ENCODE assay signal across 7 mouse cellular contexts in genomic region chr7:79052521-79053382, GRCm38 (mm10). TPM values are rescaled to one million over a fixed set of nuclear protein-coding genes. Genes with fewer than 3 reads are reported as not detected.
A peak's percentile ranks its signal among the peaks of the same experiment; 100 is the strongest.
DNase-seq lines count a peak whose midpoint lies in the region; ATAC-seq and TF ChIP-seq lines count a peak whose summit lies in the region.

No protein-coding gene starts in this region.

- no peak overlapping the region for H3K27ac ChIP-seq in lung, embryonic 15.5 days
- no peak overlapping the region for H3K27ac ChIP-seq in cortical plate, adult 2 months (ENCODE audit: insufficient read depth, low read length)
- no peak overlapping the region for H3K27ac ChIP-seq in hindbrain, embryonic 11.5 days (ENCODE audit: low read depth, low read length)
- no peak overlapping the region for H3K27ac ChIP-seq in neural tube, embryonic 13.5 days (replicated peaks)

- ATAC-seq in lung, embryonic 15.5 days (ENCODE audit: borderline replicate concordance, extremely low read depth, low FRiP score, low TSS enrichment), result no peak
- peak; percentile 57; the same call in 1 of the 2 replicates for ATAC-seq in hindbrain, embryonic 11.5 days (ENCODE audit: low FRiP score)
- ATAC-seq in neural tube, embryonic 13.5 days (ENCODE audit: low read depth), result peak; percentile 56; the same call in 1 of the 2 replicates

- H3K4me2 ChIP-seq in lung, embryonic 15.5 days, result peak overlapping the region; percentile 75
- peak overlapping the region; percentile 97 for H3K4me2 ChIP-seq in hindbrain, embryonic 11.5 days (replicated peaks; ENCODE audit: low read depth, low read length)
- peak overlapping the region; percentile 93 for H3K4me2 ChIP-seq in neural tube, embryonic 13.5 days

- TF ChIP-seq CTCF in cortical plate, adult 2 months (IDR thresholded peaks at IDR 0.05; ENCODE audit: extremely low read depth, insufficient read depth, low read length), result no peak

- no peak for DNase-seq in lung, postnatal 36 days
- DNase-seq in hindbrain, embryonic 11.5 days (ENCODE audit: low spot score), result peak; percentile 51
- DNase-seq in MN1 (ENCODE audit: low spot score), result no peak
- DNase-seq in gastrocnemius, postnatal 10 days, result no peak

- no peaks in the 10 kb centered on the region for H3K36me3 ChIP-seq in lung, embryonic 15.5 days
- no peaks in the 10 kb centered on the region for H3K36me3 ChIP-seq in hindbrain, embryonic 11.5 days (ENCODE audit: control insufficient read depth, insufficient read depth, low read length)
- no peaks in the 10 kb centered on the region for H3K36me3 ChIP-seq in neural tube, embryonic 13.5 days

- peak overlapping the region; percentile 35 for H3K4me3 ChIP-seq in lung, embryonic 15.5 days
- peak overlapping the region; percentile 34 for H3K4me3 ChIP-seq in cortical plate, adult 2 months (ENCODE audit: insufficient read depth, low read length)
- H3K4me3 ChIP-seq in hindbrain, embryonic 11.5 days (ENCODE audit: low read depth, low read length), result peak overlapping the region; percentile 48
- peak overlapping the region; percentile 47 for H3K4me3 ChIP-seq in neural tube, embryonic 13.5 days

- peaks cover 12% of the 10 kb centered on the region; the same call in 1 of the 2 replicates for H3K4me1 ChIP-seq in lung, embryonic 15.5 days
- no peaks in the 10 kb centered on the region; the same call in 1 of the 2 replicates for H3K4me1 ChIP-seq in cortical plate, adult 2 months (ENCODE audit: control insufficient read depth, insufficient read depth, low read length)
- H3K4me1 ChIP-seq in hindbrain, embryonic 11.5 days (replicated peaks; ENCODE audit: control insufficient read depth, insufficient read depth, low read length), result no peaks in the 10 kb centered on the region; the same call in 1 of the 2 replicates
- H3K4me1 ChIP-seq in neural tube, embryonic 13.5 days (replicated peaks), result peaks cover 20% of the 10 kb centered on the region

- no peaks in the 10 kb centered on the region for H3K9me3 ChIP-seq in lung, embryonic 15.5 days
- no peaks in the 10 kb centered on the region for H3K9me3 ChIP-seq in hindbrain, embryonic 11.5 days (ENCODE audit: control insufficient read depth, low read length)
- no peaks in the 10 kb centered on the region for H3K9me3 ChIP-seq in neural tube, embryonic 13.5 days

- peaks cover 72% of the 10 kb centered on the region for H3K27me3 ChIP-seq in lung, embryonic 15.5 days
- peaks cover 35% of the 10 kb centered on the region for H3K27me3 ChIP-seq in hindbrain, embryonic 11.5 days (ENCODE audit: control insufficient read depth, insufficient read depth, low read length)
- H3K27me3 ChIP-seq in neural tube, embryonic 13.5 days, result peaks cover 85% of the 10 kb centered on the region

- WGBS in lung, embryonic 15.5 days, result 1% methylated on average over 61 of the region's 66 CpGs
- 2% methylated on average over 52 of the region's 66 CpGs for WGBS in hindbrain, embryonic 11.5 days
- 2% methylated on average over 60 of the region's 66 CpGs for WGBS in neural tube, embryonic 13.5 days

- H3K9ac ChIP-seq in lung, embryonic 15.5 days, result no peak overlapping the region; the same call in 1 of the 2 replicates
- peak overlapping the region; percentile 27; the same call in 1 of the 2 replicates for H3K9ac ChIP-seq in hindbrain, embryonic 11.5 days (ENCODE audit: low read depth, low read length)
- H3K9ac ChIP-seq in neural tube, embryonic 13.5 days, result peak overlapping the region; percentile 66

- TF ChIP-seq POLR2A in cortical plate, adult 2 months (IDR thresholded peaks at IDR 0.05; ENCODE audit: extremely low read depth, insufficient read depth, low read length), result no peak

RNA-seq across cellular contexts. Expression of gene Acan, which starts 0.5 kb away (rescaled TPM):
- polyA plus RNA-seq in lung, embryonic 15.5 days (2015; fragmentation: Nextera tagmentation; extraction: Ambion mirVana), result 0.58 and 0.69 TPM in 2 replicates
- 1.7 and 1.8 TPM in 2 replicates for polyA plus RNA-seq in cortical plate, adult 2 months (2012; rRNA removed)
- polyA plus RNA-seq in hindbrain, embryonic 11.5 days (2014; fragmentation: Nextera tagmentation; extraction: Ambion mirVana), result 0.53 and 0.63 TPM in 2 replicates
- 1.3 and 2.6 TPM in 2 replicates for polyA plus RNA-seq in neural tube, embryonic 13.5 days (2015; fragmentation: Nextera tagmentation; extraction: Ambion mirVana)
- 1 to 10 TPM; 4.4 to 5.1 TPM for total RNA-seq in gastrocnemius, postnatal 10 days (2021)
